In genomic region chr19:43612051-43612450, GRCm38 (mm10) we compare ENCODE assay signal across 8 mouse cellular contexts. TPM values are rescaled to one million over a fixed set of nuclear protein-coding genes. Genes with fewer than 3 reads are reported as not detected.
DNase-seq lines count a peak whose midpoint lies in the region; ATAC-seq and TF ChIP-seq lines count a peak whose summit lies in the region.
"Had no signal": no experiment of that assay in that cellular context is flagged by ENCODE, and none has a peak within 500 bp of the region (broad histone marks: within the 10 kb centered on the region; RNA-seq: fewer than 3 reads in every experiment).

Nkx2-3 (plus strand) TSS chr19:43612325.

- H3K9me3 ChIP-seq in hindbrain, embryonic 11.5 days (ENCODE audit: control insufficient read depth, low read length): no peaks in the 10 kb centered on the region
- no peaks in the 10 kb centered on the region for H3K9me3 ChIP-seq in lung, embryonic 14.5 days (ENCODE audit: low read depth, low read length)
- no peaks in the 10 kb centered on the region for H3K9me3 ChIP-seq in stomach, embryonic 16.5 days (replicated peaks; ENCODE audit: control insufficient read depth, low read length)

- H3K9ac ChIP-seq in hindbrain, embryonic 11.5 days (ENCODE audit: low read depth, low read length): no peak within 1 kb of the TSS
- H3K9ac ChIP-seq in lung, embryonic 14.5 days: no peak within 1 kb of the TSS
- H3K9ac ChIP-seq in stomach, embryonic 16.5 days (ENCODE audit: low read length): peak within 1 kb of the TSS; percentile 35

- H3K27ac ChIP-seq in hindbrain, embryonic 11.5 days (ENCODE audit: low read depth, low read length): no peak within 1 kb of the TSS
- H3K27ac ChIP-seq in lung, embryonic 14.5 days (ENCODE audit: low read depth): no peak within 1 kb of the TSS
- no peak within 1 kb of the TSS for H3K27ac ChIP-seq in stomach, embryonic 16.5 days (ENCODE audit: low read length)
- H3K27ac ChIP-seq: macrophage had no signal

- peaks cover 18% of the 10 kb centered on the region for H3K4me1 ChIP-seq in hindbrain, embryonic 11.5 days (replicated peaks; ENCODE audit: control insufficient read depth, insufficient read depth, low read length)
- no peaks in the 10 kb centered on the region for H3K4me1 ChIP-seq in lung, embryonic 14.5 days (ENCODE audit: insufficient read depth)
- H3K4me1 ChIP-seq in stomach, embryonic 16.5 days (ENCODE audit: control insufficient read depth, insufficient read depth, low read length): peaks cover 12% of the 10 kb centered on the region

- ATAC-seq in common myeloid progenitor, adult 5-6 weeks (replicated peaks; ENCODE audit: low read depth, poor library complexity, severe bottlenecking): peak; percentile 52
- ATAC-seq in hindbrain, embryonic 11.5 days (ENCODE audit: low FRiP score): peak; percentile 76
- peak; percentile 76 for ATAC-seq in lung, embryonic 14.5 days (ENCODE audit: insufficient read depth)
- peak; percentile 76 for ATAC-seq in stomach, embryonic 16.5 days (ENCODE audit: insufficient read depth, low FRiP score)

- peak within 1 kb of the TSS; percentile 9; the same call in 1 of the 2 replicates for H3K4me3 ChIP-seq in hindbrain, embryonic 11.5 days (ENCODE audit: low read depth, low read length)
- H3K4me3 ChIP-seq in lung, embryonic 14.5 days (ENCODE audit: low read depth, low read length): no peak within 1 kb of the TSS
- peak within 1 kb of the TSS; percentile 38 for H3K4me3 ChIP-seq in stomach, embryonic 16.5 days (replicated peaks; ENCODE audit: low read length)

- DNase-seq in ZHBTc4 (ENCODE audit: low read depth, low spot score): peak; percentile 93
- DNase-seq in hindbrain, embryonic 11.5 days (ENCODE audit: low spot score): peak; percentile 84
- DNase-seq in lung, embryonic 14.5 days: peak; percentile 79
- no peak for DNase-seq in frontal cortex, adult 2 months (ENCODE audit: extremely low spot score in 1 of 2, low spot score in 1 of 2)
- DNase-seq in adipocyte (ENCODE audit: low spot score): no peak

- WGBS in hindbrain, embryonic 11.5 days: under 1% methylated on average over 24 of the region's 24 CpGs
- WGBS in lung, embryonic 14.5 days: under 1% methylated on average over 24 of the region's 24 CpGs
- under 1% methylated on average over 24 of the region's 24 CpGs for WGBS in stomach, embryonic 16.5 days

- no peak for TF ChIP-seq CTCF in lung, embryonic 14.5 days (IDR thresholded peaks at IDR 0.05; ENCODE audit: low read depth)

- peaks cover 79% of the 10 kb centered on the region for H3K27me3 ChIP-seq in hindbrain, embryonic 11.5 days (ENCODE audit: control insufficient read depth, insufficient read depth, low read length)
- H3K27me3 ChIP-seq in lung, embryonic 14.5 days (ENCODE audit: insufficient read depth, low read length): peaks cover 97% of the 10 kb centered on the region
- peaks cover 80% of the 10 kb centered on the region for H3K27me3 ChIP-seq in stomach, embryonic 16.5 days (ENCODE audit: control insufficient read depth, insufficient read depth, low read length)

- no peaks in the 10 kb centered on the region for H3K36me3 ChIP-seq in hindbrain, embryonic 11.5 days (ENCODE audit: control insufficient read depth, insufficient read depth, low read length)
- H3K36me3 ChIP-seq in lung, embryonic 14.5 days (ENCODE audit: insufficient read depth): no peaks in the 10 kb centered on the region
- H3K36me3 ChIP-seq in stomach, embryonic 16.5 days (ENCODE audit: control insufficient read depth, insufficient read depth, low read length): no peaks in the 10 kb centered on the region

- peak within 1 kb of the TSS; percentile 34 for H3K4me2 ChIP-seq in hindbrain, embryonic 11.5 days (replicated peaks; ENCODE audit: low read depth, low read length)
- peak within 1 kb of the TSS; percentile 3; the same call in 1 of the 2 replicates for H3K4me2 ChIP-seq in lung, embryonic 14.5 days
- peak within 1 kb of the TSS; percentile 17; the same call in 1 of the 2 replicates for H3K4me2 ChIP-seq in stomach, embryonic 16.5 days (ENCODE audit: low read depth, low read length)

RNA-seq across cellular contexts. Expression of gene Nkx2-3, which starts in this region (rescaled TPM):
- total RNA-seq in common myeloid progenitor, adult 5-6 weeks (2017): 0.64 and 2.5 TPM in 2 replicates
- 0.20 and 0.38 TPM in 2 replicates for polyA plus RNA-seq in hindbrain, embryonic 11.5 days (2014; fragmentation: Nextera tagmentation; extraction: Ambion mirVana)
- polyA plus RNA-seq in lung, embryonic 14.5 days (2014; fragmentation: Nextera tagmentation; extraction: Ambion mirVana): not detected in 2 replicates
- polyA plus RNA-seq in stomach, embryonic 16.5 days (2015; fragmentation: Nextera tagmentation; extraction: Ambion mirVana): 7.2 and 11.1 TPM in 2 replicates
- polyA plus RNA-seq in frontal cortex, adult 2 months (2012; rRNA removed): 0.04 TPM in 1 of 2 replicates, not detected in the other
- polyA plus RNA-seq: macrophage had no signal

Comparison
In these comparisons a context has a peak if more than half of its experiments do, and no peak if none do; other contexts are left out.
1. Peak in DNase-seq, ATAC-seq, H3K4me3 ChIP-seq and H3K4me2 ChIP-seq in hindbrain, embryonic 11.5 days; RNA of the gene not detected or under 1 TPM.
2. Peak in DNase-seq, ATAC-seq and H3K4me2 ChIP-seq in lung, embryonic 14.5 days; RNA of the gene not detected or under 1 TPM.